Mouse (Mus musculus): ENCODE data around the gene Gas2l3.

Gas2l3 gene

GRCm38 (mm10) chr10:89444381-89444780 lies 614 bp upstream of the Gas2l3 start:
- in situ Hi-C loops (cut with MboI, MseI), result no loop called here

GRCm38 (mm10) chr10:89443115-89443622 lies 598 bp downstream of the Gas2l3 start:
- in situ Hi-C loops (cut with MboI, MseI), result no loop called here

DNA sequence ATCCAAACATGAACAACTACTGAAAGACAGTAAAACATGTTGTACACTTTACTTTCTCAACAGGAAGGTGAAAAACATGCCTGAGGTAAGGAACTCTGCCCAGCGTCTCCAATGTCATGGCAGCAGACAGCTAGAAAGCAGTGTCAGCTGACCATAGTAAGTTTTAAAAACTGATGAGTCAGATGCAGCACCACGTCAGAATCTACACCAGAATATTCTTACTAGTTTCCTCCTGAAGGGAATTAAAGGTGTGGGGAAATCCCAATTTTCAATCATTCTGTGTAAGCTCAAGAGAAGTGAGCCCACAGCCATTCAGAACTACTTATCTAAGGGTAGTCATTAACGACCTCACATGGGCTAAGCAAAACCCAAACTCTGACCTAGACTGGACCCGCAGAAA lies 1.1 kb downstream of the Gas2l3 start:
- in situ Hi-C loops (cut with MboI, MseI), result no loop called here

DNA sequence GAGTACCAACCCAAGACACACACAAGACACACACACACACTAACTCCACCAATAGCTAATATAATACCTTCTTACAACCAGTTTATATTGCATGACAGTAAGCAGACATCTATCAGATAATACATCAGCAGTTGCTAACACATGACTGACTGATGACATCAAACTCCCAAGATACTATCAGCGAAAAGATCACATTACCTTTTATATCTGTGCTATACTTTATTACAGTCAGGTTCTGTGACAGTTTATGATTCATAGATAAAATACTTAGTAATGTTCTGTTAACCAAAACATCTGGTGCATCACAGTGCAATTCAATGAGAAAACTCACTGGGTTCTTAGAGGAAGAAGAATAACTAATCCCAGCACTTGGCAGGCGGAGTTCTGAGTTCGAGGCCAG lies 1.8 kb downstream of the Gas2l3 start:
- in situ Hi-C loops (cut with MboI, MseI), result no loop called here

DNA sequence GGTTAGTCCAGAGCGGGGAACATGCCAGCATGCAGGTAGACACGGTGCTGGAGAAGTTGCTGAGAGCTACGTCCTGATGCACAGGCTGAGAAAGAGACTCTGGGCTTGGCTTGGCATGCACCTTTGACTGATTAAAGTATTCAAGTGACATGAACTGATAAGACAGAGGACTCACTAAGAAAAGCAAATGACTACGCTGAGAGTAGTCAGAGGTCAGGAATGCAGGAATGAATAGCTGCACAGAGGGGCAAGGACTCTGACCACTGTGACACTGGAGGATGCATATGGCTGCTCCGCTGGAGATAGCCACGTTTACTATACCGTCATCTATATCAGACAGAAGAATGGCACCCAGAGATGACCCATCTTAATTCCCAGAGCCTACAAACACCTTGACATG lies 4.4 kb downstream of the Gas2l3 start:
- in situ Hi-C loops (cut with MboI, MseI), result no loop called here

DNA sequence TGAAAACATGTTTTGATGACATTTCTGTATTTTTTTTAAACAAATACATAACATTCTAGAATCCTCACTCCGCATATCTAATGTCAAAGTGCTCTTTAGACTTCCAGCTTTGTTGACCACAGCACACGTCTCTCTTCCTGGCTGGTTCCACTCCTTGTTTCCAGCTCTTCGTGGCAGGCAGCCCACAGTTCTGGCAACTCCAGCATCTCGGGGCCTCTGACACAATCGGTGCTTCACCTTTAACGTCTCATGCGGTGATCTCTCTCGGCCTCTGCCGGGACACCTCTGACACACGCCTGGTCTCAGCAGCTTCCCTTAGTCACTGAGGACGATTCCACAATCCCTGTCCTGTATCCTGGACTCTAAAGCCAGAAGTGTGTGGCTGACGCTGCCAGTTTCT lies 5.8 kb downstream of the Gas2l3 start:
- in situ Hi-C loops (cut with MboI, MseI), result no loop called here

GRCm38 (mm10) chr10:89437472-89437871 lies 6.3 kb downstream of the Gas2l3 start:
- in situ Hi-C loops (cut with MboI, MseI), result no loop called here

DNA sequence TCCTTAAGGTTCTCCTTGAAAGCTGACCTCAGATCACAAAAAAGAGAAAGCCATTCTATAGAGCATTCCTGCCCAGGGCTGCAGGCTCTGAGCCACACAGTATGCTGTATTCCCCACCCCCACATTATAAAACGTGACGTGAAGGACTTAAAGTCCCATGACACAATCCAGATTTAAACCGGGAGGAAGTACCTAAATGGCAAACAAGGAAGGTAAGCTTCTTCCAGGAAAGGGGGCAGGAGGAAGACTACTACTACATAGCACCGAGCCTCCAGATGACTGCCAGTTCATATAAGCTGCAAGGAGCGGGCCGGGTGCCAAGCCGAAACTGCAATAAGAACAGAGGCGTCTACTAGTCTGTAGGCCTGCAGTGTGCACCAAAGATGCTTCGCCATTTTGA lies 7.8 kb downstream of the Gas2l3 start:
- in situ Hi-C loops (cut with MboI, MseI), result no loop called here

- in situ Hi-C loops (cut with MboI, MseI), result no loop called here
These were observed 8.4 kb downstream of the Gas2l3 start for GRCm38 (mm10) chr10:89435413-89435812.

DNA sequence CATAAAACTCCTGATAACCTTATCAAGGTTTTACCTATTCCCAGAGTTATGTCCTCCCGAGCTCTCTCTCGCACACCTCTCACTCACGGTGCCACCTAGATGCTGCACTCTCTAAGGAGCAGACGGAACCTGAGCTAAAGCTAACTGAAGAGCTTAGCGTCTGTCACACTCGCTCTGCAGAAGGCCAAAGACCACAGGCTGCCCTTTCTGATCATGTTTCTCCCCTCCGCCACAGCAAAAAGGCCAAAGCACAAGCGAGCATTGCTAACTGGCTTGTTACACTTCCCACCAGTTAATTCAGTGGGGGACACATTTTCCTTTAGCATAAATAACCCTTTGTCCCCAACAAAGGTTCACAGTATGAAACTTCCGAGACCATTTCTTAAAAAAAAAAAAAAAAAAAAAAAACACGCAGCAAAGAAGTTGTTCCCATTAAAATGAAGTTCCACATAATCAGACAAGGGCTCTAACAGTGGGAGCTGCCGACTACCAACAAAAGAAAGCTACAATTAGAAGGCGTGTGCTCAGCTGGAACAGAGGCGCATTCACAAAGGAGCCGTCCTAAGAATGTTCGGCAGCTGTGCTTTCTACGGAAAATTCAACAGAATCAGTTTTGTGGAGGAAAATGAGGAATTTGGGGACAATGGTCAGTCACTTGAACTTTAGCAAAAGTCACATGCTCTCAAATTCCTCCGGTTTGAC lies 9.1 kb downstream of the Gas2l3 start:
- in situ Hi-C loops (cut with MboI, MseI), result no loop called here

DNA sequence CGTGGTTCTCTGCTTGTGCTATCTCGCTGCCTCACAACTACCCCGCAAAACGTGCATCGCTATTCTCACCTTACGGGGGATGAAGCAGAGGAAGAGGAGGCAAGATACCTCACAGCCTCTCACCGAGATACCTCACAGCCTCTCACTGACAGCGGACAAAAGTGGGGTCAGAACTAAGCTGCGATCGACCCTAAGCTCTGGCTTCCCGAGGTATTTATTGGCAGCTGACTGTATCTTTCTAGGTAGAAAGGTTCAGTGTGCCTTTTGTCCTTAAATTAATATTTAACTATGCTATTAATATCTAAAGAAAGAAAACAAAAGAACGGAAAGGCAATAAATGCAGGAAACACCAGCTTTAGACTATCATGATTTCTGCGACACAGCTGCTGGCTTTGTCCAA lies 11.0 kb downstream of the Gas2l3 start:
- in situ Hi-C loops (cut with MboI, MseI), result no loop called here

GRCm38 (mm10) chr10:89430751-89431150 lies 13.0 kb downstream of the Gas2l3 start:
- in situ Hi-C loops (cut with MboI, MseI), result no loop called here

DNA sequence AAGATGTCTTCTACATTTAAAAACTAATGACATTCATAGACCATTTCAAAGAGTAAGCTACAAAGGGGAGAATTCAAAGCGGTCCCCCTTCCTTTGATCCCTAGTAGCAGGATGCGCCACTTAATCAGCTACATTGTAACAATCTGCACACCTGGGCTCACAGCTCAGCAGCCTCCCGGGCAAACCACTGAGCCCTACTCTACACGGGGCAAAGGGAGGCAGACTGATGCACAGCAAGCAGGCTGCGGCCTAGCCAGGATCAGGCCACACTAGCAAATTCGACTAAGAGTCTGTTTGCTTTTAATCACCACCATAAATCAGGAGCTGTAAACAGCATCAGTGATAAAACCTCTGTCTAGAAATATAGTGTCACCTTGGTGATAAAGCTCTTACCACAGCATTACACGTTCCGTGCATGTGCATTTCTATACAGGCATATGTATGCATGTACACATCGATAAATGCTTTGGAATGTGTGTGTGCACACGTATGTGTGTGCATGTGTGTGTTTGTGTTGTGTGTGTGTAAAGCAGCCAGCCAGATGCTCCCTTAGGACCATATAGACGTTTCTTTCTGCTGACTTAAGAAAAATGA lies 18.9 kb downstream of the Gas2l3 start:
- in situ Hi-C loops (cut with MboI, MseI), result no loop called here

- in situ Hi-C loops (cut with MboI, MseI), result no loop called here
These were observed 19.6 kb downstream of the Gas2l3 start for GRCm38 (mm10) chr10:89424217-89424616.

- in situ Hi-C loops (cut with MboI, MseI), result no loop called here
These were observed 20.5 kb downstream of the Gas2l3 start for GRCm38 (mm10) chr10:89423164-89423778.

DNA sequence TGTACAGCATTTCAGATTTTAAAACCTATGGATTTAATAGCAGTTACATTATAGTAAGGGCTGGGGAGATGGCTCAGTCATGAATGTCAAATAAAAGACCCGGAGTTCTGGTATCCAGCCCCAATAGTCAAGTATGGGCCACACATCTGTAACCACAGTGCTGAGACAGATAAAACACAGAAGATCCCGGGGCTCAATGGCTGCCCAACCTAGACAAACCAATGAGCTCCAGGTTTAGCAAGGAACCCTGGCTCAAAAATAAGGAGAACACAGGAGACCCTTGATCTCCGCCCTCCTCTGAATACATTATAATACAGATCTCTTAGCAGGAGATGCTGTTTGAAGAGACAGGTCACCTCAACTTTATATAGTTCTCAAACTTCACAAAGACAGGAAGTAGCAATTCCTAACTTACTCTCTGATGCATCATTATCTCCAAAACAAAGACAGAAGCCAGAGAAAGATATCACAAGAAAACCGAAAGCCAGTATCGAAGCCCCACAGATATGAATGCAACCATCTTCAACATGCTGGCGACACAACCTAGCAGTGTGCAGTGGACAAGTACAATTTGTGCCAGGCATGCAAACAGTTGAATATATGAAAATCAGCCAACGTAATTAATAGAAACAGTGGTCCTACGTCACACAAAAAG lies 21.1 kb downstream of the Gas2l3 start:
- in situ Hi-C loops (cut with MboI, MseI), result no loop called here

DNA sequence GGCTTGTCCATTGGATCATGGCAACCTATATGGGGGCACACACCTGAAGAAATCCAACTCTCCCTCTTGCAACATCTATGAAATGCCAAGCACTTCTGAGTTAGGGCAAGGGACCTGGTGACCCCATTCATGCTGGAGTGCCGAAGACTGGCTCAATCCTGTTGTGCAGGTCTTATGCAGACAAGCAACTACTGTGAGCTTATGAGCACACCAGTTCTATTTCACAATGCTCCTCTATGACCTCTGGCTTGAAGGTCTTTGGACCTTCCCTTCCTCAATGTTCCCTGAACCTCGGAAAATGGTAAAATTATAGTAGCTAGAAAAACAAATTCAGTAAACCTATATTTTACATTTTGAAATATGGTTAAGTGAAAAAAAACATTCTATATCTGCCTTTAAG lies 25.8 kb downstream of the Gas2l3 start:
- in situ Hi-C loops (cut with MboI, MseI), result no loop called here

GRCm38 (mm10) chr10:89415478-89415877 lies 28.3 kb downstream of the Gas2l3 start:
- in situ Hi-C loops (cut with MboI, MseI), result no loop called here

DNA sequence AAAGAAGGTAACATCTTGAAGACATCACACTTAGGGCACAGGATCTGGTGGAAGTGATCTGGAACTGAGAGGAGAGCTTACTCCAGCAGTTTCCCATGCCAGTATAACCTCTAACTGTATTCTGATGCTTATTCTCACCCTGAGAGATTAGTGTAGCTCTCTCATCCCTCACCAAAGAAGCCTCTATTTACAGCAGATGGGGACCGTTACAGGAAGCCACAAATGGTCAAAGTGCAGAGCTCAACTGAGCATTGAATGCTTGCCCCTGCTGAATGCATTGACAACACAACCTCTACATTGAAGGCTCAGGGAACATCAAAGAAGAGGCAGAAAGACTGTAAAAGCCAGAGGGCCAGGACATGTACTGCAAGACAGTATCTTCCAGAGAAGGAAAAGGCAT lies 36.2 kb downstream of the Gas2l3 start:
- in situ Hi-C loops (cut with MboI, MseI), result no loop called here

DNA sequence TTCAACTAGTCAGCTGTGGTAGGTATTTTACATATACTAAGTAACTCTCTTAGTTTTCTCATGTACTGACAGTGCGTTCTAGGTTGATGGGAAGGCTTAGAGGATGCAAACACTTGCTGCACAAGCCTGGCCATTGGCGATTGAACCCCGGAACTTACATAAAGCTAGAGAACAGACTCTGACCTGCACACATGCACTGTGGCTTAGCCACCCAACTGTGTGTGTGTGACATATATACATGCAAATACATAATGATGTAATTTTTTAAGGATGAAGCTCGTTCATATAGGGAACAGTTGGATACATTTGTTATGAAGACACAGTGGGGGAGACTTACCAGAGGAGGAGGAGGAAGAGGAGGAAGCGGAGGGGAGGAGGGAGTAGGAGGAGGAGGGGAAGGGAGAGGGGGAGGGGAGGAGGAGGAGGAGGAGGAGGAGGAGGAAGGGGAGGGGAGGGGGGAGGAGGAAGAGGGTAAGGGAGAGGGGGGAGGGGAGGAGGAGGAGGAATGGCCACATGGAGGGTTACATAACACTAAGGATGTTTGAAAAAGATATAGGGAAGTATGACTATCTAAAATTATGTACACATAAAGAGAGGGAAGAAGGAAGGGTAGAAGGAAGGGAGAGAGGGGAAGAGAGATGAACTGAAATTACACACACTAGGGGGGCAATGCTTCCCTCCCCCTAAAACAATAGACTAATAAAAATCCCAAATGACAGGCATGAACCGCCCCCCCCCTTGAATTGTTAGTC lies 36.9 kb downstream of the Gas2l3 start:
- in situ Hi-C loops (cut with MboI, MseI), result no loop called here

GRCm38 (mm10) chr10:89404936-89405335 lies 38.8 kb downstream of the Gas2l3 start:
- in situ Hi-C loops (cut with MboI, MseI), result no loop called here
